Mouse (Mus musculus) lung, postnatal 0 days (tissue): ENCODE measurements around the gene Vezt.

Source experiments
- CTCF ChIP-seq: IDR thresholded peaks from 2 replicates; pipeline ENCODE4 v1.5.1; 2016; ENCODE audit warnings: antibody characterized with exemption, mild to moderate bottlenecking
- EP300 ChIP-seq: IDR thresholded peaks from 2 replicates; pipeline ENCODE4 v1.6.1; 2016; ENCODE audit warnings: antibody characterized with exemption, mild to moderate bottlenecking, control low read depth

GRCm38 (mm10) chr10:93913525-93913924 is 122.1 kb downstream of the Vezt start:
- TF ChIP-seq CTCF (no peak), EP300 (no peak)
